ENCODE assay signal across 23 mouse cellular contexts in genomic region chr1:189476796-189477195, GRCm38 (mm10).
DNase-seq lines count a peak whose midpoint lies in the region; ATAC-seq and TF ChIP-seq lines count a peak whose summit lies in the region.
"Had no signal": no experiment of that assay in that cellular context is flagged by ENCODE, and none has a peak within 500 bp of the region (broad histone marks: within the 10 kb centered on the region; RNA-seq: fewer than 3 reads in every experiment).

No protein-coding gene starts in this region.

- no peak overlapping the region for H3K9ac ChIP-seq in heart, adult 2 months (ENCODE audit: low read depth, low read length)
- H3K9ac ChIP-seq in liver, embryonic 11.5 days (ENCODE audit: low read depth, low read length): no peak overlapping the region
- H3K9ac ChIP-seq in liver, postnatal 0 days (replicated peaks): no peak overlapping the region
- H3K9ac ChIP-seq: embryonic facial prominence, embryonic 12.5 days; forebrain, embryonic 13.5 days; forebrain, embryonic 15.5 days had no signal

- intact Hi-C loops in heart, adult 2 months (cut with DNase I): no loop called here

- no peaks in the 10 kb centered on the region for H3K9me3 ChIP-seq in liver, embryonic 11.5 days (ENCODE audit: control insufficient read depth, low read length)
- H3K9me3 ChIP-seq in liver, postnatal 0 days (ENCODE audit: low read length): no peaks in the 10 kb centered on the region; the same call in 1 of the 2 replicates
- no peaks in the 10 kb centered on the region for H3K9me3 ChIP-seq in limb, embryonic 10.5 days (replicated peaks)
- H3K9me3 ChIP-seq: embryonic facial prominence, embryonic 10.5 days; embryonic facial prominence, embryonic 12.5 days; forebrain, embryonic 13.5 days; forebrain, embryonic 15.5 days had no signal

- no peak for TF ChIP-seq POLR2A in heart, adult 2 months (IDR thresholded peaks at IDR 0.05; ENCODE audit: insufficient read depth, low read depth, low read length)

- peaks cover 2% of the 10 kb centered on the region; the same call in 1 of the 2 replicates for H3K36me3 ChIP-seq in heart, adult 2 months (ENCODE audit: control insufficient read depth, insufficient read depth, low read length)
- no peaks in the 10 kb centered on the region for H3K36me3 ChIP-seq in liver, embryonic 11.5 days (ENCODE audit: control insufficient read depth, insufficient read depth, low read length)
- no peaks in the 10 kb centered on the region for H3K36me3 ChIP-seq in liver, postnatal 0 days (replicated peaks; ENCODE audit: insufficient read depth, low read length)
- H3K36me3 ChIP-seq in limb, embryonic 10.5 days: no peaks in the 10 kb centered on the region
- H3K36me3 ChIP-seq: embryonic facial prominence, embryonic 10.5 days; embryonic facial prominence, embryonic 12.5 days; forebrain, embryonic 15.5 days; G1E had no signal

- no peaks in the 10 kb centered on the region for H3K79me2 ChIP-seq in heart, adult 2 months (replicated peaks; ENCODE audit: control insufficient read depth, insufficient read depth, low read length)

- no peaks in the 10 kb centered on the region for H3K27me3 ChIP-seq in heart, adult 2 months (ENCODE audit: control insufficient read depth, insufficient read depth, low read length)
- no peaks in the 10 kb centered on the region for H3K27me3 ChIP-seq in liver, embryonic 11.5 days (replicated peaks; ENCODE audit: control insufficient read depth, insufficient read depth, low read length)
- no peaks in the 10 kb centered on the region for H3K27me3 ChIP-seq in liver, postnatal 0 days (ENCODE audit: insufficient read depth, low read length)
- H3K27me3 ChIP-seq in limb, embryonic 10.5 days (ENCODE audit: low read depth, poor library complexity, severe bottlenecking): no peaks in the 10 kb centered on the region
- H3K27me3 ChIP-seq: CH12.LX; embryonic facial prominence, embryonic 12.5 days; forebrain, embryonic 13.5 days; forebrain, embryonic 15.5 days had no signal

- 92% methylated on average over 14 of the region's 14 CpGs for WGBS in heart, adult 2 months
- WGBS in liver, embryonic 11.5 days: 90% methylated on average over 14 of the region's 14 CpGs
- 90% methylated on average over 14 of the region's 14 CpGs for WGBS in liver, postnatal 0 days (ENCODE audit: insufficient replicate concordance)
- 91% methylated on average over 14 of the region's 14 CpGs for WGBS in limb, embryonic 10.5 days

- H3K4me3 ChIP-seq in heart, adult 2 months: no peak overlapping the region
- H3K4me3 ChIP-seq in liver, embryonic 11.5 days (ENCODE audit: low read depth, low read length): no peak overlapping the region
- no peak overlapping the region for H3K4me3 ChIP-seq in liver, postnatal 0 days (ENCODE audit: low read depth, low read length)
- H3K4me3 ChIP-seq in limb, embryonic 10.5 days: no peak overlapping the region
- H3K4me3 ChIP-seq: embryonic facial prominence, embryonic 10.5 days; embryonic facial prominence, embryonic 12.5 days; forebrain, embryonic 13.5 days; forebrain, embryonic 15.5 days had no signal

- ATAC-seq in liver, embryonic 11.5 days (replicated peaks; ENCODE audit: low FRiP score): no peak
- no peak for ATAC-seq in liver, postnatal 0 days
- ATAC-seq: activated CD4-positive, CD25-positive, alpha-beta regulatory T cell, adult 4 months; CD4-positive, CD25-positive, alpha-beta regulatory T cell, adult 4 months; forebrain, embryonic 13.5 days; forebrain, embryonic 15.5 days; Patski had no signal

- H3K27ac ChIP-seq in heart, adult 2 months: no peak overlapping the region
- no peak overlapping the region for H3K27ac ChIP-seq in liver, embryonic 11.5 days (ENCODE audit: low read depth, low read length)
- no peak overlapping the region for H3K27ac ChIP-seq in liver, postnatal 0 days (ENCODE audit: low read depth)
- H3K27ac ChIP-seq in limb, embryonic 10.5 days: no peak overlapping the region
- H3K27ac ChIP-seq: embryonic facial prominence, embryonic 10.5 days; embryonic facial prominence, embryonic 12.5 days; forebrain, embryonic 13.5 days; forebrain, embryonic 15.5 days had no signal

- no peak overlapping the region for H3K4me2 ChIP-seq in liver, embryonic 11.5 days
- no peak overlapping the region for H3K4me2 ChIP-seq in liver, postnatal 0 days (ENCODE audit: low read depth, low read length)
- H3K4me2 ChIP-seq: embryonic facial prominence, embryonic 12.5 days; forebrain, embryonic 13.5 days; forebrain, embryonic 15.5 days had no signal

- peak; percentile 85 for DNase-seq in heart, adult 11 months
- no peak for DNase-seq in heart, adult 2 months
- peak; percentile 11 for DNase-seq in liver, embryonic 11.5 days (ENCODE audit: low spot score)
- no peak for DNase-seq in liver, postnatal 0 days
- peak; percentile 17 for DNase-seq in limb, embryonic 10.5 days (ENCODE audit: low spot score)
- DNase-seq: adrenal gland, adult 8-10 months; adrenal gland, postnatal 14 days; adrenal gland, postnatal 36 days; B cell, adult 2 months; cerebellum, adult 11-12 months; cerebellum, adult 2 months; cerebellum, adult 9-10 months; cerebellum, postnatal 10 days; cerebellum, postnatal 25 days had no signal

- TF ChIP-seq EP300 in heart, adult 2 months (IDR thresholded peaks at IDR 0.05; ENCODE audit: insufficient read depth, low read depth, low read length): no peak
- TF ChIP-seq EP300 in liver, postnatal 0 days (IDR thresholded peaks at IDR 0.05; ENCODE audit: low read depth): no peak

- TF ChIP-seq CTCF in heart, adult 2 months (IDR thresholded peaks at IDR 0.05): no peak
- TF ChIP-seq CTCF in liver, postnatal 0 days (IDR thresholded peaks at IDR 0.05; ENCODE audit: low read depth): no peak

- H3K4me1 ChIP-seq in heart, adult 2 months (ENCODE audit: control insufficient read depth, insufficient read depth, low read length): peaks cover 6% of the 10 kb centered on the region
- no peaks in the 10 kb centered on the region for H3K4me1 ChIP-seq in liver, embryonic 11.5 days (replicated peaks; ENCODE audit: control insufficient read depth, insufficient read depth, low read length)
- no peaks in the 10 kb centered on the region for H3K4me1 ChIP-seq in liver, postnatal 0 days (ENCODE audit: insufficient read depth)
- no peaks in the 10 kb centered on the region; the same call in 1 of the 2 replicates for H3K4me1 ChIP-seq in limb, embryonic 10.5 days
- H3K4me1 ChIP-seq: forebrain, embryonic 13.5 days; forebrain, embryonic 15.5 days had no signal

Comparison
In these comparisons a context has a peak if more than half of its experiments do, and no peak if none do; other contexts are left out.
1. DNase-seq: peak in heart, adult 11 months (single experiment), liver, embryonic 11.5 days (single experiment) and limb, embryonic 10.5 days (single experiment); none in heart, adult 2 months (0 of 2) and liver, postnatal 0 days (single experiment).